Mouse (Mus musculus) neural tube, embryonic 11.5 days (tissue): ENCODE data around the gene Axin1. TPM values are rescaled to one million over a fixed set of nuclear protein-coding genes. Genes with fewer than 3 reads are reported as not detected.

Experiments
- ATAC-seq: fragments of 200-750 bp; cut with Nextera tagmentation; 2 replicates; pipeline ENCODE4 v1.8.0; 2017; ENCODE audit warnings: moderate number of reproducible peaks, mild to moderate bottlenecking, moderate TSS enrichment, moderate library complexity; ENCODE audit not compliant: insufficient read depth, low FRiP score, low TSS enrichment
- DNase-seq: peaks from one replicate; pipeline ENCODE4 v3.0.0-alpha.2; 2015; ENCODE audit warnings: low spot score
- H3K27ac ChIP-seq: fragments of 300-500 bp; sonication (generic); 2 replicates; pipeline ENCODE4 v1.5.1; 2014; ENCODE audit warnings: low read depth, mild to moderate bottlenecking, low read length
- H3K27me3 ChIP-seq: fragments of 300-500 bp; sonication (generic); 2 replicates; pipeline ENCODE4 v1.6.1; 2014; ENCODE audit warnings: mild to moderate bottlenecking, low read length, mixed read lengths; ENCODE audit not compliant: control insufficient read depth, insufficient read depth
- H3K36me3 ChIP-seq: fragments of 300-500 bp; sonication (generic); 2 replicates; pipeline ENCODE4 v1.6.1; 2014; ENCODE audit warnings: mild to moderate bottlenecking, low read length, moderate library complexity, mixed read lengths; ENCODE audit not compliant: control insufficient read depth, insufficient read depth
- H3K4me1 ChIP-seq: fragments of 300-500 bp; sonication (generic); 2 replicates; pipeline ENCODE4 v1.6.1; 2014; ENCODE audit warnings: low read length, mixed read lengths; ENCODE audit not compliant: control insufficient read depth, insufficient read depth
- H3K4me2 ChIP-seq: fragments of 300-500 bp; sonication (generic); 2 replicates; pipeline ENCODE4 v1.6.1; 2014; ENCODE audit warnings: low read depth, mild to moderate bottlenecking, moderate library complexity
- H3K4me3 ChIP-seq: fragments of 300-500 bp; sonication (generic); 2 replicates; pipeline ENCODE4 v1.5.1; 2014; ENCODE audit warnings: low read depth, low read length
- H3K9ac ChIP-seq: fragments of 300-500 bp; sonication (generic); 2 replicates; pipeline ENCODE4 v1.6.1; 2014; ENCODE audit warnings: mild to moderate bottlenecking, low read length
- H3K9me3 ChIP-seq: fragments of 300-500 bp; sonication (generic); 2 replicates; pipeline ENCODE4 v1.6.1; 2016; ENCODE audit warnings: low read length; ENCODE audit not compliant: control insufficient read depth
- WGBS: fragments of 180-500 bp; shearing (Covaris S2); extraction: QIAGEN DNeasy Blood & Tissue Kit; methylation state at CpG from one replicate; pipeline ENCODE4 v1.1.7; 2014; 5-methylcytosine and 5-hydroxymethylcytosine counted together
- polyA plus RNA-seq: library from polyadenylated mRNA; unstranded; fragments of >200 nt; fragmentation: Nextera tagmentation; extraction: Ambion mirVana; gene quantifications from 2 replicates; pipeline ENCODE4 v1.2.1, GENCODE M21; 2014

Axin1 gene
- polyA plus RNA-seq, 1 experiment from 2014 or later, result 19.3 TPM

DNA sequence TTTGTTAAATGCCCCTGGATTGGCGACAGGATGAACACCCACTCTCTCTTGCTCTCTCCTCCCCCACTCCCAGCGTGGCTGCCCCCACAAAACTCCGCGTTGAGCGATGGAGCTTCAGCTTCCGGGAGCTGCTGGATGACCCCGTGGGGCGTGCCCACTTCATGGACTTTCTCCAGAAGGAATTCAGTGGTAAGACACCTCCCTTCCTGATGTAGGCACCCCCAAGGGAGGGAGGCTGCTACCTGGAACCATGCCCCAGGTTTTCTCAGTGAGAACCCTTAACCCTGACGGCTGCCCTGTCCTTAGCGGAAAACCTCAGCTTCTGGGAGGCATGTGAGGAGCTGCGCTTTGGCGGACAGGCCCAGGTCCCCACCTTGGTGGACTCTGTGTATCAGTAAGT is 69.2 kb downstream of the Axin1 start, which contains the start of gene Arhgdig:
Arhgdig (minus strand) TSS at position 101 of the 400 bp plus-strand sequence.
- WGBS, result 89% methylated on average over 12 of the region's 12 CpGs
- peaks cover 21% of the 10 kb centered on the region for H3K27me3 ChIP-seq
- ATAC-seq, result no peak
- H3K4me3 ChIP-seq, result no peak within 1 kb of the TSS
- no peak within 1 kb of the TSS for H3K9ac ChIP-seq
- no peak within 1 kb of the TSS for H3K27ac ChIP-seq
- DNase-seq, result no peak
- no peaks in the 10 kb centered on the region for H3K9me3 ChIP-seq
- H3K4me1 ChIP-seq, result 0 out of 2 replicates have a peak, but pooled peaks cover 3% of the 10 kb centered on the region
- H3K4me2 ChIP-seq, result no peak within 1 kb of the TSS
- H3K36me3 ChIP-seq, result no peaks in the 10 kb centered on the region

DNA sequence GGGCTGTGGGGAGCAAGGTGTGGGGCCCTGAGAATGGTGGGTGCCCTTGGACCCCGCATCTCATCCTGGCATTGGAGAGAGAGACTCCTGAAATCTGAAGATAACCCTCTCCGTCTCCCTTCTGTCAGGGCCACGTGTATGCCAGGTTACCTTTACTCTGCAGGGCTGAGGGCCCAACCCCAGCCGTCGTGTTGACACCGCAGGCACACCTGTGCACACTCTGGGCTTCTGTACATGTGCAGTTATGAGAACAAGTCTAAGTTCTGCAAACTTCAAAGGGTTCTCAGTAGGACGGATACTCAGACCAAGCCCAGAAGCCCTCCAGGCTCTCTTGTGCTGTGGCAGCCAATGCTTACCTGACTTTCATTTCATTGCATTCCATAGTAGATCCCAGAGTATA is 73.8 kb downstream of the Axin1 start:
- WGBS, result 87% methylated on average over 7 of the region's 7 CpGs
- no peak for DNase-seq

DNA sequence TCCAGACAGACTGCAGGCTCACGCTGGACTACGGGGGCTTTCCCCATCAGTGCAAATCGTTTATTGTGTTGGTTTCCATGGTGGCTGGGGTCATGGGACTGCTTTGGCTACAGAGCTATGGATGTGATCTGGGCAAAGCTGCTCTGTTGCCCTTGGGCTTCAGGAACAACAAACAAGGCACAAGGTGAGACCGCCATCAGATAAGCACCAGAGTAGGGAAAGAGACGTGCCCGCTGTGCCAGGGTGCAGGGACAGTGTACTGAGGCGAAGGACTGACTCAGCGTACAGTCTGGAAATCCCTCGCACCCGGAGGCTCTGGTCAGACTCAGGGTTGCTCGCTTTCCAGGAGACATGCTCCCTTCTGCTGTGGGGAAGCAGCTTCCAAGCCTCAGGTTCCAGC is 74.2 kb downstream of the Axin1 start:
- no peaks in the 10 kb centered on the region for H3K36me3 ChIP-seq
- no peak overlapping the region for H3K27ac ChIP-seq
- ATAC-seq (no peak), DNase-seq (no peak)
- H3K27me3 ChIP-seq, result no peaks in the 10 kb centered on the region
- no peak overlapping the region for H3K4me3 ChIP-seq
- H3K9me3 ChIP-seq, result no peaks in the 10 kb centered on the region
- no peak overlapping the region for H3K4me2 ChIP-seq
- WGBS, result 85% methylated on average over 11 of the region's 11 CpGs
- H3K4me1 ChIP-seq, result no peaks in the 10 kb centered on the region
- H3K9ac ChIP-seq, result no peak overlapping the region

More for the DNA sequence above, 73.8 kb downstream of the Axin1 start:
- no peaks in the 10 kb centered on the region for H3K36me3 ChIP-seq
- no peak overlapping the region for H3K4me3 ChIP-seq
- no peak overlapping the region for H3K4me2 ChIP-seq
- H3K27me3 ChIP-seq, result no peaks in the 10 kb centered on the region
- H3K4me1 ChIP-seq, result no peaks in the 10 kb centered on the region
- ATAC-seq, result no peak
- no peak overlapping the region for H3K27ac ChIP-seq
- H3K9me3 ChIP-seq, result no peaks in the 10 kb centered on the region
- no peak overlapping the region for H3K9ac ChIP-seq

DNA sequence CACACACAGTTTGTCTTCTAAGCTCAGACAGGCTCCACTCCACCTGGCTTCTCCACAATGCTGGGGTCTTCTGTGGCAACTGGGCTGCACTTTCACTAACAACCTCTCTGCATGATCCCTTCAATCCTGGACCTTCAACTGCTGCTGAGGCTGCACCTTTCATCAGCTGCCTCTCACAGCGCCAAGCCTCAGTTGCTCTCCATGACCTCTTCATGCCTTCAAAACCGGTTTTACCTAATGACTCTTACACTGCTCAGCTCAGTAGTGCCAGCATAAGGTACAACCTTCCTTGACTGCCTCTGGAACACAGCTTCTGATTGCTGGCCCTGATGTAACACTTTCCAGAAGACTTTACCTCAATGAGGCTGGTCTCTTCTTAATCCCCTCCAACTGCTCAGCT is 83.0 kb downstream of the Axin1 start:
- Histone ChIP-seq H3K9me3 (no peaks in the 10 kb centered on the region), H3K4me1 (no peaks in the 10 kb centered on the region), H3K36me3 (no peaks in the 10 kb centered on the region), H3K27me3 (no peaks in the 10 kb centered on the region), H3K27ac (no peak overlapping the region), H3K4me3 (no peak overlapping the region), H3K9ac (no peak overlapping the region), H3K4me2 (no peak overlapping the region)
- DNase-seq (no peak), ATAC-seq (no peak)
- WGBS, result 81% methylated on average over 2 of the region's 2 CpGs

DNA sequence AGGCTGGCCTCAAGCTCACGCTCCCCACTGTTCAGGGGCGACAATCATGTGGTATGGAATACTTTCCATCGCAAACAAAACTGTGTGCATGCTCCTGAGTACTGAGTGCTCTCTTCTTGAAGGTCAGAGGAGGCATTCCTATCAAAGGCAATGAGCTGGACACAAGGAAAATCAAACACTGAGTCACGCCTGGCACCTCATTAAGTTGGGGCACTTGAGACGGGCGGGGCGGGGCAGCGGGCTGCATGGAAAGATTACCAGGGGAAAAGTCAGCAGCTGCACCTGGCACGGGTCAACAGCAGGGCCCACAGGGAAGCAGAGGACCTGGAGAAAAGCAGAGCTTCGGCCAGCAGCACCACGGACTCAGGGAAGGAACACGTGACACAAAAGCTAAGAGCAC is 86.7 kb downstream of the Axin1 start:
- no peak for DNase-seq
- Histone ChIP-seq H3K27me3 (no peaks in the 10 kb centered on the region), H3K9me3 (no peaks in the 10 kb centered on the region), H3K4me2 (no peak overlapping the region), H3K4me3 (no peak overlapping the region), H3K4me1 (no peaks in the 10 kb centered on the region), H3K9ac (no peak overlapping the region), H3K27ac (no peak overlapping the region), H3K36me3 (no peaks in the 10 kb centered on the region)
- ATAC-seq, result no peak
- WGBS, result 80% methylated on average over 12 of the region's 12 CpGs

DNA sequence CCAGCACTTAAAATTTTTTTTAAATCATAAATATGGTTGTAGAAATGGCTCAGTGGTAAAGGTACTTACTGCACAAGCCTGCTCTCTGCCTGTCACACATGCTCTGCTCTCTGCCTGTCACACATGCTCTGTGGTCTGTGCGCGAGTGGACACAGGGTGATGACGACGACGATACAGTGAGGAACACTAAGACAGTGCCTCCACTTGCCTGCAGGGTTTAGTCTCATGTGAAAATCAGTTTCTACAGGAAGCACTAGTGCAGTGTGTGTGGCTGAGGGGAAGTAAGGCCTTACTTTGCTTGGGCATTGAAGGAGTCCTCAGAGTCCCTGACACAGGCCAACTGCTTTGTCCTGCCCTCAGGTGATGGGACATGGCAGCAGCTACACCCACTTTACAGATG is 91.3 kb downstream of the Axin1 start:
- no peaks in the 10 kb centered on the region for H3K27me3 ChIP-seq
- no peaks in the 10 kb centered on the region for H3K36me3 ChIP-seq
- H3K9me3 ChIP-seq, result no peaks in the 10 kb centered on the region
- DNase-seq (no peak), ATAC-seq (no peak)
- H3K4me1 ChIP-seq, result no peaks in the 10 kb centered on the region
- H3K27ac ChIP-seq, result no peak overlapping the region
- H3K9ac ChIP-seq, result no peak overlapping the region
- H3K4me2 ChIP-seq, result no peak overlapping the region
- no peak overlapping the region for H3K4me3 ChIP-seq
- 94% methylated on average over 5 of the region's 5 CpGs for WGBS

DNA sequence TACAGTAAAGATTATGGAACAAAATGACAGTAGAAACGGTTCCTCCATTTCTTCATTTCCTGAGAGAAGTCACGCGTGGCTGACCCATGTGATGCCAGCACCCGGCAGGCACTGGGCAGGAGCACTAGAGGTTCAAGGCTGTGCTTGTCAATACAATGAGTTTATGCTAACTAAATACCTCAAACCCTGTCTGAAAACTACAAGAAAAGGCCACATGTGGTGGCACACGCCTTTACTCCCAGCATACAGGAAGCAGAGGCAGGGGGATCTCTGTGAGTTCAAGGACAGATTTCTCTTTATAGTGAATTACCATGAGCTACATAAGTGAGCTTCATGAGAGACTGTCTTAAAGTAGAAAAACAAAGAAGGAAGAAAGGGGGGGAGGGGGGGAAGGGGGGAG is 92.7 kb downstream of the Axin1 start:
- no peak for DNase-seq
- Histone ChIP-seq H3K4me3 (no peak overlapping the region), H3K4me2 (no peak overlapping the region), H3K27ac (no peak overlapping the region), H3K4me1 (peaks cover 4% of the 10 kb centered on the region; the same call in 1 of the 2 replicates), H3K27me3 (no peaks in the 10 kb centered on the region), H3K9ac (no peak overlapping the region), H3K36me3 (no peaks in the 10 kb centered on the region), H3K9me3 (no peaks in the 10 kb centered on the region)
- WGBS, result 92% methylated on average over 5 of the region's 5 CpGs
- ATAC-seq, result no peak

DNA sequence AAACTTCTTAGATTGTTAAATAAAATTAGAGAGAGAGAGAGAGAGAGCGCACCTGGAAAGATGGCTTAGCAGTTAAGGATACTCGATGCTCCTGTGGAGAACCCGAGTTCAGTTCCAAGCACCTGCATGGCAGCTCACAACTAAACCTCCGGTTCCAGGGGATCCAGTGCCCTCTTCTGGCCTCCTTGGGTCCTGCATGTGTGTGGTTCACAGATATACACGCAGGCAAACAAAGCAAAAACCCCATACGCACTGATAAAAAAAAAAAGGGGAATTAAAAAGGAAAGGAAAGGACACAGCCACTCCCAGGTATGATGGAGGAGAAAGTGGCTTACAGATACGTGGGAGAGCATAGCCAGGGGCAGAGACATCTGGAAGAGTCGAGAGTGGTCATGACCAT is 94.4 kb downstream of the Axin1 start:
- no peak for ATAC-seq

DNA sequence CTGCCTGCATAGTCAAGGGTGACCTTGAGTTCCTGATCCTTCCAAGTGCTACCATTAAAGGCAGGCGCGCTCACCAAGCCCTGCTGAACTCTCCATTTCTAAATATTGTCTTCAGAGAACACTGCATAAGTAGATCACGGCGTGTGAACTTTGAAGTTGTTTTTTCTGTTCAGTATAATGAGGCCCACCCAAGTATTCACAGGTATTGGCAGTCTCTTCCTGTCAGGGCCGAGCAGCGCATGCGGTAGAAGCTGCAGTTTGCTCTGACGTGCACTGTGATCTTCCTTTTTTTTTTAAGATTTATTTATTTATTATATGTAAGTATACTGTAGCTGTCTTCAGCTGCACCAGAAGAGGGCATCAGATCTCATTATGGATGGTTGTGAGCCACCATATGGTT is 95.9 kb downstream of the Axin1 start:
- Histone ChIP-seq H3K36me3 (no peaks in the 10 kb centered on the region), H3K4me1 (peaks cover 5% of the 10 kb centered on the region; the same call in 1 of the 2 replicates), H3K4me2 (no peak overlapping the region), H3K9ac (no peak overlapping the region), H3K4me3 (no peak overlapping the region), H3K9me3 (no peaks in the 10 kb centered on the region), H3K27ac (no peak overlapping the region), H3K27me3 (no peaks in the 10 kb centered on the region)
- no peak for ATAC-seq
- DNase-seq, result no peak
- WGBS, result 92% methylated on average over 8 of the region's 8 CpGs

More for the DNA sequence above, 94.4 kb downstream of the Axin1 start:
- Histone ChIP-seq H3K27ac (no peak overlapping the region), H3K4me2 (no peak overlapping the region), H3K27me3 (no peaks in the 10 kb centered on the region), H3K4me3 (no peak overlapping the region), H3K36me3 (no peaks in the 10 kb centered on the region), H3K9ac (no peak overlapping the region), H3K4me1 (peaks cover 5% of the 10 kb centered on the region; the same call in 1 of the 2 replicates), H3K9me3 (no peaks in the 10 kb centered on the region)
- WGBS, result 73% methylated on average over 8 of the region's 8 CpGs
- no peak for DNase-seq
